Mouse (Mus musculus) kidney, postnatal 0 days (tissue): ENCODE data around the gene Tm9sf2. TPM values are rescaled to one million over a fixed set of nuclear protein-coding genes. Genes with fewer than 3 reads are reported as not detected.
A peak's percentile ranks its signal among the peaks of the same experiment; 100 is the strongest.
"Not testable (repeated sequence)": the region's sequence is repeated elsewhere in the genome, so short reads cannot be mapped to it uniquely, and the experiment has no call there.

Source experiments
- ATAC-seq: fragments of 200-750 bp; cut with Nextera tagmentation; replicated peaks from 2 replicates; pipeline ENCODE4 v1.8.0; 2017; ENCODE audit warnings: low read depth, moderate number of reproducible peaks, moderate TSS enrichment, moderate library complexity; ENCODE audit not compliant: low FRiP score
- DNase-seq: peaks from one replicate; pipeline ENCODE4 v3.0.0-alpha.2; 2016; ENCODE audit warnings: low spot score
- H3K27ac ChIP-seq: fragments of 300-500 bp; sonication (generic); 2 replicates; pipeline ENCODE4 v1.5.1; 2014; ENCODE audit warnings: mild to moderate bottlenecking
- H3K27me3 ChIP-seq: fragments of 300-500 bp; sonication (generic); 2 replicates; pipeline ENCODE4 v1.6.1; 2014; ENCODE audit warnings: low read length, mixed read lengths; ENCODE audit not compliant: insufficient read depth
- H3K36me3 ChIP-seq: fragments of 300-500 bp; sonication (generic); 2 replicates; pipeline ENCODE4 v1.6.1; 2014; ENCODE audit warnings: low read length, mixed read lengths; ENCODE audit not compliant: insufficient read depth
- H3K4me1 ChIP-seq: fragments of 300-500 bp; sonication (generic); replicated peaks from 2 replicates; pipeline ENCODE4 v1.6.1; 2014; ENCODE audit warnings: antibody characterized with exemption, low read length, mixed read lengths; ENCODE audit not compliant: insufficient read depth
- H3K4me2 ChIP-seq: fragments of 300-500 bp; sonication (generic); 2 replicates; pipeline ENCODE4 v1.6.1; 2014; ENCODE audit warnings: mild to moderate bottlenecking, low read length, moderate library complexity, mixed read lengths
- H3K4me3 ChIP-seq: fragments of 300-500 bp; sonication (generic); replicated peaks from 2 replicates; pipeline ENCODE4 v1.5.1; 2014; ENCODE audit warnings: low read depth, low read length
- H3K9ac ChIP-seq: fragments of 300-500 bp; sonication (generic); 2 replicates; pipeline ENCODE4 v1.6.1; 2014; ENCODE audit warnings: low read depth, low read length
- H3K9me3 ChIP-seq: fragments of 300-500 bp; sonication (generic); replicated peaks from 2 replicates; pipeline ENCODE4 v1.6.1; 2016; ENCODE audit warnings: low read length, inconsistent platforms, mixed read lengths
- CTCF ChIP-seq: IDR thresholded peaks from 2 replicates; pipeline ENCODE4 v1.5.1; 2016; ENCODE audit warnings: antibody characterized with exemption, low read depth, mild to moderate bottlenecking, moderate library complexity
- WGBS: fragments of 180-500 bp; shearing (Covaris S2); extraction: QIAGEN DNeasy Blood & Tissue Kit; methylation state at CpG from one replicate; pipeline ENCODE4 v1.1.7; 2014; 5-methylcytosine and 5-hydroxymethylcytosine counted together
- polyA plus RNA-seq: library from polyadenylated mRNA; unstranded; fragments of >200 nt; fragmentation: Nextera tagmentation; extraction: Ambion mirVana; gene quantifications from 2 replicates; pipeline ENCODE4 v1.2.1, GENCODE M21; 2015

Tm9sf2 gene
- polyA plus RNA-seq, 1 experiment from 2014 or later: 221 TPM

DNA sequence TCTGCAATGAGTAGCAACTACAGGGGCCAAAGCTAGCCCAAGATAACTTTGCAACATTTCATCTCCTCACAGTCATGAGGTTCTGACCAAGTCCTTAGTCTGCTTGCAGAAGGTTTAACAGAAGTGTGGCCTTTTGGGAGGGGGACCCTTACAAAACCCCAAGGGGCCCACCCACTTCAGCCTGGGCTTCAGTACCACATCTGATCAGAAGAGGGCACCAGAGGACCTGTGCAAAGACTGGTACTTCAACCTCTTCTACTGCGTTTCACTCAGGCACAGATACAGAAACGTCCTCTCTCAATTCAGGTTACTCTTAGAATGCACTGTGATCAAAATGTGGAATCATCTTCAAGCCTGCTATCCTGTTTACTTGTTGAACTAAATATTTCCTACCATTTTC lies 42.3 kb upstream of the Tm9sf2 start:
- H3K27ac ChIP-seq: no peak overlapping the region
- DNase-seq: peak; percentile 76
- H3K36me3 ChIP-seq: no peaks in the 10 kb centered on the region
- ATAC-seq: no peak
- peak; percentile 97 for TF ChIP-seq CTCF
- 4% methylated on average over 2 of the region's 2 CpGs for WGBS
- H3K9ac ChIP-seq: no peak overlapping the region
- H3K4me3 ChIP-seq: no peak overlapping the region
- H3K9me3 ChIP-seq: no peaks in the 10 kb centered on the region
- H3K4me1 ChIP-seq: no peaks in the 10 kb centered on the region
- H3K4me2 ChIP-seq: no peak overlapping the region
- no peaks in the 10 kb centered on the region for H3K27me3 ChIP-seq

DNA sequence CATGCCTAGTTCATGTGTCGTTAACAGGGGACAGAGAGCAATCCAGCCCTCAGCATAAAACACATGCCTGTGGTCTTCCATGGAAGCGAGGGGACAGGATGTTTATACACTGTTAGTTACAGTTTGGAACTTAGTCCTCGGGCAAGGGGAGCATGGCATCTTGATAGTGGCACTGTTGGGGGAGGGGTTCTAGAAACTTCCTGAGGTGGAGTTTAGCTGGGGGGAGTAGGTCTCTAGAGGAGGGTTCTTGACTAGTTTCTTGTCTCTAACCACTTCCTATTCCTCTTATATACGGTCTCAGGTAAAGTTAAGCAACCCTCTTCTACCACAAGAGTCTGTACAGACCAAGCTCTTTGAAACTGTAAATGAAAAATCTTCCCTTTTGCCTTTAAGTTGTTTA lies 40.6 kb upstream of the Tm9sf2 start:
- DNase-seq: no peak
- Histone ChIP-seq H3K9me3 (no peaks in the 10 kb centered on the region), H3K4me3 (no peak overlapping the region), H3K27ac (no peak overlapping the region), H3K36me3 (no peaks in the 10 kb centered on the region), H3K9ac (no peak overlapping the region), H3K4me1 (no peaks in the 10 kb centered on the region; the same call in 1 of the 2 replicates), H3K4me2 (no peak overlapping the region), H3K27me3 (no peaks in the 10 kb centered on the region)
- no peak for TF ChIP-seq CTCF
- WGBS: 54% methylated on average over 4 of the region's 4 CpGs
- ATAC-seq: no peak

GRCm38 (mm10) chr14:122068036-122068435 lies 38.8 kb upstream of the Tm9sf2 start:
- H3K27ac ChIP-seq, ATAC-seq, H3K9me3 ChIP-seq, H3K36me3 ChIP-seq, H3K4me3 ChIP-seq, H3K4me1 ChIP-seq, DNase-seq, H3K9ac ChIP-seq, H3K4me2 ChIP-seq, H3K27me3 ChIP-seq: not testable (repeated sequence)
- WGBS: 66% methylated on average over 3 of the region's 3 CpGs

GRCm38 (mm10) chr14:122068801-122069695 lies 37.8 kb upstream of the Tm9sf2 start:
- Histone ChIP-seq H3K9ac (0 out of 2 replicates have a peak overlapping the region, but pooled peaks have one; percentile 15), H3K9me3 (no peaks in the 10 kb centered on the region), H3K4me3 (no peak overlapping the region), H3K27ac (no peak overlapping the region), H3K4me1 (no peaks in the 10 kb centered on the region; the same call in 1 of the 2 replicates), H3K27me3 (no peaks in the 10 kb centered on the region), H3K36me3 (no peaks in the 10 kb centered on the region), H3K4me2 (no peak overlapping the region)
- TF ChIP-seq CTCF: no peak; the same call in 1 of the 2 replicates
- 54% methylated on average over 11 of the region's 11 CpGs for WGBS
- DNase-seq (peak; percentile 82), ATAC-seq (no peak)

DNA sequence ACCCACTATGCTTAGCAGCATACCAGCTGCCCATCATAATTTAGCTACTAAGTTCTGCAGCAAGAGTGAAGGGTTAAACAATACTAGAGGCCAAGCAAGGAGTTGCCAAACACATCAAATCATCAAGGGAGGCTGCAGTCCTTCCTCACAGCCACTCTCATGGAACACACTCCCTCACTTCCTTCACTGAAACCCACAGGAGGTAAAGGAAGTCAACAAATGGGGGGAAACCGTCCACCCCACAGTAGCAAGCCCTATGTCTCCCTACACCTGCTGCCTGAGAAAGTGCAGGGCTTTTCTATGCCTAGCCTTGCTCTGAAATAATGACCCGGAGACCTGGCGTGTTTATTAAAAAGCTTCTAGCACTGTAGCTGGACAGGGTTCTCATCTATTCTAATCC lies 36.9 kb upstream of the Tm9sf2 start:
- Histone ChIP-seq H3K4me3 (no peak overlapping the region), H3K4me1 (no peaks in the 10 kb centered on the region; the same call in 1 of the 2 replicates), H3K36me3 (no peaks in the 10 kb centered on the region), H3K9ac (no peak overlapping the region), H3K4me2 (no peak overlapping the region), H3K27me3 (no peaks in the 10 kb centered on the region), H3K9me3 (no peaks in the 10 kb centered on the region), H3K27ac (no peak overlapping the region)
- DNase-seq: no peak
- WGBS: 76% methylated on average over 3 of the region's 3 CpGs
- no peak for ATAC-seq
- no peak for TF ChIP-seq CTCF

GRCm38 (mm10) chr14:122073422-122073821 lies 33.4 kb upstream of the Tm9sf2 start:
- Histone ChIP-seq H3K36me3 (no peaks in the 10 kb centered on the region), H3K4me3 (no peak overlapping the region), H3K9ac (no peak overlapping the region), H3K4me2 (no peak overlapping the region), H3K9me3 (no peaks in the 10 kb centered on the region), H3K4me1 (no peaks in the 10 kb centered on the region; the same call in 1 of the 2 replicates), H3K27me3 (no peaks in the 10 kb centered on the region), H3K27ac (no peak overlapping the region)
- WGBS: 87% methylated on average over 5 of the region's 5 CpGs
- DNase-seq (no peak), ATAC-seq (no peak)
- no peak for TF ChIP-seq CTCF
